Mouse (Mus musculus) brain, embryonic 14.5 days (tissue): ENCODE results near the gene Grid2. TPM values are rescaled to one million over a fixed set of nuclear protein-coding genes. Genes with fewer than 3 reads are reported as not detected.

Source experiments
- DNase-seq: peaks from one replicate; pipeline ENCODE4 v3.0.0-alpha.2; 2011; ENCODE audit warnings: low read depth
- CTCF ChIP-seq: fragments of 200-500 bp; IDR thresholded peaks from 2 replicates; pipeline ENCODE4 v1.5.1; 2012; ENCODE audit warnings: inconsistent platforms, mild to moderate bottlenecking, moderate library complexity, borderline replicate concordance; ENCODE audit not compliant: insufficient read depth, insufficient read length; ENCODE audit errors: extremely low read depth
- POLR2A ChIP-seq: fragments of 200-500 bp; IDR thresholded peaks from 2 replicates; pipeline ENCODE4 v1.6.1; 2012; ENCODE audit warnings: mild to moderate bottlenecking, inconsistent platforms, borderline replicate concordance; ENCODE audit not compliant: poor library complexity, insufficient read depth, insufficient read length, severe bottlenecking; ENCODE audit errors: extremely low read depth
- polyA plus RNA-seq: library from polyadenylated mRNA; depleted of rRNA; stranded (reverse); fragments of >200 nt; gene quantifications from 2 replicates; pipeline ENCODE4 v1.2.3, GENCODE M21; 2012

Grid2 gene
- polyA plus RNA-seq, 1 experiment = 12.3 TPM

DNA sequence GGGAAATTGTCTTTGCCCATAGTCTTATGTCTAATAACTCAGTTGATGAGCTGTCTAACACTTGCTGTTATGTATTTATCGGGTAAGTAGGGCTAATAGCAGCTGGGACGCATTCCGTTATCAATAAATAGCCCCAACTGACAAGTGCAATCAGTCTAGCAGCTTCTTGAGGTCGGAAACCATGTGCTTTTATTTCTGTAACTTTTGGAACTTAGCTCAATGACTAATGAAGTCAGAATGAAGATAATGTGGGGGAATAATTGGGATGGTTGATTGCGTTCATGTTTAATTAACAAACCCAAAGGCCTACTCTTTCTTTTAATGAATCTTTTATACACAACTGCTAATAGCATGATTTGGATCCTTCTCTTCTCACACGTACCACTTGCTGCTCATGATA lies 666.3 kb downstream of the Grid2 start:
- DNase-seq = no peak
- TF ChIP-seq CTCF (no peak), POLR2A (no peak)

DNA sequence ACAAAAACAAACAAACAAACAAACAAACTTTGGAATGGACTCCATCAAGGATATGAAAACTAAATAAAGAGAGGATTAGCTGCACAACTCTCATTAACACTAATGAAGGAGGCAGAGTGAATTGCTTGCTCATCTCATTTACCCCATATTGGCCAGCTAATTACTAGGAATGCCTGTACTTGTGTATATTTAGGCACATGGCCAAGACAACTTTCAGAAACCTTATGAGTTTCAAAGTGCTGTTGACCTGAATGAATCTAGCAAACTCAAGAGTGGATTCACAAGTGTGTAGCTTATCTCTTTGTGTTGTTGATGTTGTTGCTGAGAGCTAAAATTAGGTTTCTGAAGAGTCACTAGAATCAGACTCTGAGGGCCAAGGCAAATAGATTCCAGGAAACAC lies 675.5 kb downstream of the Grid2 start:
- TF ChIP-seq POLR2A (no peak), CTCF (no peak)
- peak; percentile 69 for DNase-seq

- TF ChIP-seq CTCF (no peak), POLR2A (no peak)
- DNase-seq = no peak
Measured at GRCm38 (mm10) chr6:63946721-63947120, 691.0 kb downstream of the Grid2 start.

GRCm38 (mm10) chr6:63963789-63964188 lies 708.1 kb downstream of the Grid2 start:
- TF ChIP-seq CTCF = no peak
- no peak for TF ChIP-seq POLR2A
- peak; percentile 57 for DNase-seq

DNA sequence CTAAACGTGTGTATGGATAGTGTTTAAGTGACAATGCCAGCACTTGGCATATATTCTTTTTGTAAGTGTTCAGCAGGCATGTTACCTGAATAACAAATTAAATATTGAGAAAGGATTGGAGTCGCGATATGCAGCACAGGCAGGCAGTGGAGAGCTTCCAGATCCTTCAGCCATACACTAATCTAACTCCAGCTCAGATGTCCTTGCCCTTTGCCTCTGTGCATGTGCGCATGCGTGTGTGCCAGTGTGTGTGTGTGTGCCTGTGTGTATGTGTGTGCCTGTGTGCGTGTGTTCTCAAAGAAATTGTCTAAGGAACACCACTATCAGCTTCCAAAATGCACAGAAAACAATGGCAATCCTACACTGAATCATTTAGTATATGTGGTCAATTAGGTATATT lies 708.6 kb downstream of the Grid2 start:
- peak; percentile 17 for DNase-seq
- TF ChIP-seq POLR2A (no peak), CTCF (no peak)

DNA sequence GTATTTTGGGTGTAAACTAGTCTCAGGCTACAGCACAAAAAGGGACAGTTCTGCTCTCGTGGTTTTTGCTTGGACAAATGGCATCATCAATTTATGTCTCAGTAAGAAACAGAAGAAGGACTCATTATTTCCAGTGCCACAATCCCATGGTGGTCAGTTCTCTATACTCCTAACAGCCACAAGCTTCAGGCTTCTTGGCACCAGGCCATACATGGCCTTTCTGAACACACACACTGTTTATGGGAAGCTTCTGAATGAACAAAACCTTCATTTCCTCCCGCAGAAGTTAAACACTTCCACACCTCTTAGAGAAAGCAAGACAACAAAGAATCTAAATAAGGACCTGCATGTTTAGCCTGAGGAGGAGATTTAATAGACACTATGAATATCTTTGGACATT lies 709.1 kb downstream of the Grid2 start:
- TF ChIP-seq POLR2A (no peak), CTCF (no peak)
- DNase-seq = peak; percentile 67

DNA sequence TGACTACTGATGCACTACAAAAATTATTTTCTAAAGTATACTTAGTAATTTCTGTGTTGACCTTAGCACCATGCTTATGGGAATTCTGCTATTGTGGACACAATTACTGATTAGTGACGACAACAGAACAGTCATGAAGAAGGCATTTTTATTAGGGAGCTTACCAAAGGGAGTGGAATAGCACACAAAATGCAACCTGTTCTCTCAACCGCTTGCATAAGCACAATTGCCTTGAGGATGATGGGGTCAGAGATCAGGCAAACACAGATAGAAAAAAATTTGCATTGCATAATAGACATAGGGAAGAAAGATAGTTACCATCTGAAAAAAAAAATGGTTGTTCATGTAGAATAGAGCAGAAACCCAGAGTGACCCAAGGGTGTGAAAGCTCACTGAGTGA lies 790.4 kb downstream of the Grid2 start:
- DNase-seq = peak; percentile 3
- TF ChIP-seq POLR2A (no peak), CTCF (no peak)

DNA sequence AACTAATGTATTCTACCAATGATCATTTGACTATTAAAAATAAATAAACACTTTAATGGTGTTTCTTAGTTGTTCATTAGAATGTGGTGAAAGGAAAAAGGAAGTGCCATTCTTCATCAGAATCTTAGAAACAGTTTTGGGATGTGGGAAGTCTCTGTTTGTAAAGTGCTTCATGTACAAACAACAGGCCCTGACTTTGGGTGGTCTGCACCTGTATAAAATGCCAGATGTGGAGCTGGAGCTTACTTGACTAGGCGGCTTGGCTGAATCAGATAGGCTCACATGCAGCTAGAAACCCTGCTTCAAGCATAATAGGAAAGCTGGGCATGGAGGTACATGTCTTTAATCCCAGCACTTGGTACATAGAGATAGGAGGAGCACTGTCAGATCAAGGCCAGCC lies 791.1 kb downstream of the Grid2 start:
- TF ChIP-seq POLR2A (no peak), CTCF (no peak)
- no peak for DNase-seq

DNA sequence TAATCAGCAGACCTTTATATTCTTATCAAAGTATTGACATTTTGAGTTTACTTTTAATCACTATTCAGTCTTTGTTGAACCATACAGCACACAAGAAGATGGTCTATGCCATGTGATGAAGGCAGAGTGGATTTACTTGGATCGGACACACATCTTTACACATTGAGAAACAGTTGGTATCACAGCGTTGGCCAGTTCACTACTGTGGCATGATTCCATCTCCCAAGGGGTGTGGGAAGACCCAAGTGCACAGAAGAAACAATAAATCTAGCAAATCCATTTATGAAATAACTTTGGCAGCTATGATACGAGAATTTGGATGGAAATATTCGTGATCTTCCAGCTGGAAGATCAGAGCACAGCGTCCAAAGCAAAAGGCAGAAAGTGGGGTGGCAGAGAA lies 792.3 kb downstream of the Grid2 start:
- no peak for DNase-seq
- TF ChIP-seq CTCF = no peak
- no peak for TF ChIP-seq POLR2A

DNA sequence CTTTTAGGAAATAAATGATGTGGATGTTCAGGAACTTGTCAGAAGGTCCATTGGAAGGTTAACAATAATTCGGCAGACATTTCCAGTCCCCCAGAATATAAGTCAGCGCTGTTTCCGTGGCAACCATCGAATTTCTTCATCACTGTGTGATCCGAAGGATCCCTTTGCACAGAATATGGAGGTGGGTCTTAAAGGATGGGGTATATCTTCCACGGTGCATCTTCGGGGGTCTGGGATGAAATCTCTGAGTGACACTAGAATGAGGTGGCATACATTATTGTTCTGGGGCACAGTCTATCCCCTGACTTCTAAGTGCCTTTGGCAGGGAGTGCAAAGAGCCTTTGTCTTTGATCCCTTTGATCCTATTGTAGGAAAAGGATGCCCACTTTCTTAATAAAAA lies 808.2 kb downstream of the Grid2 start:
- DNase-seq = peak; percentile 61
- TF ChIP-seq POLR2A (no peak), CTCF (no peak)

DNA sequence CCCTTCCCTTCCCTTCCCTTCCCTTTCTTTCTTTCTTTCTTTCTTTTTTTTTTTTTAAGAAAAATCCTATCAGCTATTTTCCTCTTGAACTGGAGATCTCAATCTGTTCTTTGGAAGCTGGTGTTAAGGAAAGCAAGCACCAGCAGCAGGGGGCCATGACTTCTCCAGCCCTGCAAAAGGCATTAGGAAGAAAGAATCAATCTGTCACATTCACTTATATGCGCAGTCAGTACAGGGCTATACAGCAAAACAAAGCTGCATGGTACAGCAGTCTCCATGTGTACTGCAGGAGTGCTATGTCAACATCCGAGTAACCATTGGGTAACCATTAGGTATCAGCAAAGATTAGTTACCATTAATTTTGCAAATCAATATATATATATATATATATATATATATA lies 809.0 kb downstream of the Grid2 start:
- DNase-seq = peak; percentile 42
- TF ChIP-seq CTCF (no peak), POLR2A (no peak)

DNA sequence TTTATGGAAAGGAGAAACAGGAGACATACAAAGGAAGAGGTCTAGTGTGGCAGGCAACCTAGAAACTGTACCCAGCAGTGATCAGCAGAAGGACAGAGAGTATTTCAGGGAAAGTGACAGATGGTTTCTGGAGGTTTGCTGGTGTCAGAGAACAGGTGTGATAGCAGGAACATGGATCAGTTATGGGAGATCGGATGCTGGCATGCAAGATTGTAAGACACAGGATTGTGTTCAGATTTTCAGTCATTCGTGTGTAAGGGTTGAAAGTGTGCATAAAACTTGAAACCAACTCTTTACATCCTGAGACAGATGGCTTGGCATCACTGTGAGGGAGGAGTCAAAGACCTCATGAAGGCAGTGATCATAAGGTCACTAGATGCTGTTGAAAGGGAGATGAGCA lies 817.7 kb downstream of the Grid2 start:
- no peak for DNase-seq
- TF ChIP-seq POLR2A (no peak), CTCF (no peak)

- DNase-seq = no peak
- TF ChIP-seq POLR2A (no peak), CTCF (no peak)
Measured at GRCm38 (mm10) chr6:64077911-64078310, 822.2 kb downstream of the Grid2 start.
